Mouse (Mus musculus): Measurements from ENCODE around the gene Tox4.
"Not testable (repeated sequence)": the region's sequence is repeated elsewhere in the genome, so short reads cannot be mapped to it uniquely, and the experiment has no call there.

Gene Tox4

GRCm38 (mm10) chr14:52278932-52279746, at the start of gene Tox4, which contains the start of gene Rab2b:
Tox4 (plus strand) TSS chr14:52279146.
Rab2b (minus strand) TSS chr14:52279545.
- DNase-seq = peak; percentile 98

GRCm38 (mm10) chr14:52232249-52232648, 46.7 kb upstream of the Tox4 start:
- DNase-seq = no peak

- no peak for DNase-seq
Observed at GRCm38 (mm10) chr14:52235165-52235564, 43.8 kb upstream of the Tox4 start.

GRCm38 (mm10) chr14:52236216-52236615, 42.7 kb upstream of the Tox4 start:
- DNase-seq = no peak

GRCm38 (mm10) chr14:52244041-52244689, 34.8 kb upstream of the Tox4 start:
- DNase-seq = peak; percentile 98

- DNase-seq = no peak
Observed at GRCm38 (mm10) chr14:52244690-52245042, 34.3 kb upstream of the Tox4 start.

DNA sequence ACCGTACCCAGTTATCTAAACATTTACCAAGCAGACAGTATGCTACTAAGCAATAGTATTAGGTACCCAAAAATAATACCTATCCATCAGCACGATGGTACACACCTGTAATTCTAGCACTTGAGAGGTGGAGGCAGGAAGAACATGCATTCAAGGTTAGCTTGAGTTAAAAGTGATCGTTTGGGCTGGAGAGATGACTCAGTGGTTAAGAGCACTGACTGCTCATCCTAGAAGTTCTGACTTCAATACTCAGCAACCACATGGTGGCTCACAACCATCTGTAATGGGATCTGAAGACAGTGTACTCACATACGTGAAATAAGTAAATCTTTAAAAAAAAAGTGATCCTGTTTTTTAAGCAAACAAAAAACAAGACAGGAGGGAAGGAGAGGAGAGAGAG, 32.8 kb upstream of the Tox4 start:
- DNase-seq = no peak

- peak; percentile 28 for DNase-seq
Observed at GRCm38 (mm10) chr14:52256311-52257175, 22.4 kb upstream of the Tox4 start.

DNA sequence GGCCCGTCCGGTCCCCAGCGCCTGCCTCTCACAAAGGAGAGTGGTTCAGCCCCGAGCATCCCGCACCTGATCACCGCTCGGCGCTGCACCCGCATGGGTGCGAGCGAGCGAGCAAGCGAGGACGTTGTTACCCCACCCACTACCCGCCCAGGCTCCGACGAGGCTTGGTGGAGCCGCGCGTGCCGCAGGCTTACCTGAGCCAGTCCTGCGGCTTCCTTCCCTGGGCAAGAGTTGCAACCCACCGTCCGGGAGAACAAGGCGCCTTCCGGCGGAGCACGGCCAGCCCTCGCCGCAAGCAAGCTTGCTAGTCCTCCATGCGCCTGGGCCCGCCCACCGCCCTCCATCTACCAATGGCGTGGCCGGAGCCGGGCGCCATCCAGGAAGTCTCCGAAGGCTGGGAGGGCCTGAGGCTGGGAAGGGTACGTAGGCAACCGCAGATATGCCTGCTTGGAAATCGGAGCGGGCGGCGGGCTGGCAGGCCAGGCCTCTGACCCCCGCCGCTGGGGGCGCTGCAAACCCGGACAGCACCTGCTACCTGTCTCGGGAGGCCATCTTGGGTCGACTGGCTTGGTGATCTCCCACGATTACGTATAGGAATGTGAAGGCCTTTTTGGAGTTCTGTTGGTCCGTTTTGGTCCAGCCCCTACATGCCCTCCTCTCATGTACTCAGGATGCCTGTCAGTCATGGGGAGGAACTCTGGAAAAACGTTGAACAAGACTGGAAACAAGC, 21.3 kb upstream of the Tox4 start, which contains the start of gene Chd8:
Chd8 (minus strand) TSS at position 297 of the 730 bp plus-strand sequence.
- DNase-seq = peak; percentile 99

DNA sequence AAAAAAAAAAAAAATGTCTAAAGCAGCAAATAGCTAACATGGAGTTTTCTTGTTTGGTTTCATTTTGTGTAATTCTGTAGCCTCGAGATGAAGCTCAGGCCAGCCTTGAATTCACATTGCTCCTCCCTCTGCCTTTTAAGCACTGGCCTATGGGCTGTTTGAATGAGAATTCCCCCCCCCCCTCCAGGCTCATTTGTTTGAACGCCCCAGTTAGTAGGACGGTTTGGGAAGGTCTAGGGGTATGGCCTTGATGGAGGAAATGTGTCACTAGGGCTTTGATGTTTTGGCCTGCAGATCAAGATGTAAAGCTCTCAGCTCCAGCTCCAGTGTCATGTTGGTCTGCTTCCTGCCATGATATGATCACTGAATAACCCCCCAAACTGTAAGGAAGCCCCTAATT, 6.2 kb upstream of the Tox4 start:
- no peak for DNase-seq

DNA sequence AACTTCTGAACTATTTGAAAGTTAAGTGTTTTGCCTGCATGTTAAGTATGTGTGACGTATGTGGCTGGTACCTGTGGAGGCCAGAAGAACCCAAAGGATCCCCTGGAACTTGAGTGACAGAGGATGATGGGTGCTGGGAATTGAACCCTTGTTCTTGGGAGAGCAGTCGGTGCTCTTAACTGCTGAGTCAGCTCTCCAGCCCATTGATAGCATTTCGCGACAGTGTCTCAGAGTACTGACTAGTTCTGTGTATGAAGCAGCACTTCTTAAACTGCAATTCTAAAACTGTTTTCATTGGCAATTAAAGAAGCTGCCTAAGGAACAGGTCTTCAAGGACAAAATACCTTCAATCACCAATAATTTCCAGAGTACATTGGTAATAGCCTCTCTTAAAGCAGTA, 1.7 kb upstream of the Tox4 start:
- DNase-seq = no peak

DNA sequence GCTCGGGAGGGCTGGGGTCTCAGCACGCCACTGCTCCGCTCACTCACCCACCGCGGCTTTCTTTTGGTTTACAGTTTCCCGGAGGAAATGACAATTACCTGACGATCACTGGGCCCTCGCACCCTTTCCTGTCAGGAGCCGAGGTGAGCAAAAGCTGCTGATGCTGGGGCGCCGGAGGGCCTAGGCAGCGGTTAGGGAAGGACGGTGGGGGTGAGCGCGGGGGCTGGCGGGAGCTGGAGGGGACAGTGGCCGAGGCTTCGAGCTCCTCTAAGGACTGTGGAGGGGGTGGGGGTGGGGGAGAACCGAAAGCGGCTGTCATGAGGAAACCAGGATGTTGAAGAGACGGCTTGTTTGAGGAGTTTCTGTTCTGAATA, 788 bp downstream of the Tox4 start:
- no peak for DNase-seq

- DNase-seq = no peak
Observed at GRCm38 (mm10) chr14:52283629-52284028, 4.7 kb downstream of the Tox4 start.

GRCm38 (mm10) chr14:52284191-52284590, 5.2 kb downstream of the Tox4 start:
- no peak for DNase-seq

DNA sequence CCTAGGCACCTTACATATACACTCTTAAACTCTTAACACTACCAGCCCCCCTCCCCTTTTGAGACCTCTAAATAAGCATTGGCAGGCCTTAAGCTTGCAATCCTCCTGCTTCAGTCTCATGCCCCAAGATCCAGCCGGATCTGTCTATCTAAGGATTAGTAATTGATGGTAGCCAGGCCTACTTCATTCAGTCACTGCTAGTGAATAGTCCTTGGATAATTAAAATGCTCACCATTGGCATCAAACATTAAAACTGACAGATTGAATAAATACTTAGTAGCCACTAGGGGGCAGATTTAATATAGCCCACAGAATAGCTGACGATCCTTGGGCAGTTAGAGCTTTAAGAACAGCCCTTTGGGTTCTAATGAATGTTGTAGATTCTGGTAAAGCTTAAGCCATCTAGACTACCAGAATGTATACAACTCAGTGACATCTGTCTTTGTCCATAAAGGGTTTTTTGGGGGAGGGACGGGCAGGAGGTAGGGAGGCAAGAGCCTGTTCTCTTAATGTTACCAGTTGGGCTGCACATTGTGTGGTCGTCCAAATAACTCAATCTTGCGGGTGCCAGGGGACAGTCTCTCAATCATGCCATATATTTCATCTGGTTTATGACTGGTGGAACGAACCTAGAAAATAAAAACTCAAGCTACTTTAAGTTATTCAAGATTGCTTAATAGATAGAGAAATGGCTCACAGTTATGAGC, 16.8 kb downstream of the Tox4 start:
- no peak for DNase-seq

DNA sequence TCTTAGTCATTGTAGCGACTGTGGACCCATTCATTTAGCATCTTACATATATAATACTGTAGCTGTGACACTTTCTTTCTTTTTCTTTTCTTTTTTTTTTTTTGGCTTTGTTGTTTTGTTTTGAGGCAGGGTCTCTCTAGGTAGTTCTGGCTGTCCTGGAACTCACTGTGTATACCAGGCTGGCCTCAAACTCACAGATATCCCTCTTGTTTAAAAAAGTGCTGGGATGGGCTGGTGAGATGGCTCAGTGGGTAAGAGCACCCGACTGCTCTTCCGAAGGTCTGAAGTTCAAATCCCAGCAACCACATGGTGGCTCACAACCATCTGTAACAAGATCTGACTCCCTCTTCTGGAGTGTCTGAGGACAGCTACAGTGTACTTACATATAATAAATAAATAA, 24.6 kb downstream of the Tox4 start:
- DNase-seq = not testable (repeated sequence)

DNA sequence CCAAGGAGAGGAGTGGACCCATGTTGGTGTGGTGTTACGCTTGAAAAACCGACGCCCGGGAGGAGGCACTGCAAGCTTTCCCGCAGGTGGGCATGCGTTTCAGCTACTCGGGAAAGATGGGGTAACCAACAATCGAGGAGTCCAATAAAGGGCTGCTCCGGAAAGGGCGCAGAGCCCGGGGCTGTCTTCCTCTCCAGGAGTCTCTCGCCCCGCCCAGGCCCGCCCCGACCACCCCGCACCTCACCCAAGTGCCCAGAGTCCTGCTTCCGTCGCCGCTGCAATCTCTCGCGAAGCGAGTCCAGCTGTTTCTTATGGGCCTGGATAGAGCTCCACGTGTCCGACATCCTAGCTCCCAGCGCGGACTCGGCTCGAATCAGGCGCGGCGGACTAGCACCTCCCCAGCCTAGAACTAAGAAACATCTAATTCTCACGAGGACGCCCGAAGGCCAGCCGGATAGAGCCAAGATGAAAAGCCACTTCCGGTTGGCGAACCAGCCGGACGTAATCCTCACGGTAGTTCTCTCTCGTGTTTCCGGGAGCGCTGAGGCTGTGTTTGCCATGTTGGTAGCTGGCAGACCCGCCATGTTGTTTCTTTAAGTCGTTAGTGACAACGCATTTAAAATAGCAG, 25.8 kb downstream of the Tox4 start, which contains the start of gene Mettl3:
Mettl3 (minus strand) TSS at position 485 of the 628 bp plus-strand sequence.
- DNase-seq = peak; percentile 90

GRCm38 (mm10) chr14:52306100-52306499, 27.2 kb downstream of the Tox4 start:
- no peak for DNase-seq

- not testable (repeated sequence) for DNase-seq
Observed at GRCm38 (mm10) chr14:52310343-52310742, 31.4 kb downstream of the Tox4 start.

GRCm38 (mm10) chr14:52310906-52311305, 32.0 kb downstream of the Tox4 start:
- DNase-seq = no peak

All from cerebellum, adult 11-12 months (tissue).